Mouse (Mus musculus): Measurements from ENCODE around the gene Defb21.

Defb21 gene

DNA sequence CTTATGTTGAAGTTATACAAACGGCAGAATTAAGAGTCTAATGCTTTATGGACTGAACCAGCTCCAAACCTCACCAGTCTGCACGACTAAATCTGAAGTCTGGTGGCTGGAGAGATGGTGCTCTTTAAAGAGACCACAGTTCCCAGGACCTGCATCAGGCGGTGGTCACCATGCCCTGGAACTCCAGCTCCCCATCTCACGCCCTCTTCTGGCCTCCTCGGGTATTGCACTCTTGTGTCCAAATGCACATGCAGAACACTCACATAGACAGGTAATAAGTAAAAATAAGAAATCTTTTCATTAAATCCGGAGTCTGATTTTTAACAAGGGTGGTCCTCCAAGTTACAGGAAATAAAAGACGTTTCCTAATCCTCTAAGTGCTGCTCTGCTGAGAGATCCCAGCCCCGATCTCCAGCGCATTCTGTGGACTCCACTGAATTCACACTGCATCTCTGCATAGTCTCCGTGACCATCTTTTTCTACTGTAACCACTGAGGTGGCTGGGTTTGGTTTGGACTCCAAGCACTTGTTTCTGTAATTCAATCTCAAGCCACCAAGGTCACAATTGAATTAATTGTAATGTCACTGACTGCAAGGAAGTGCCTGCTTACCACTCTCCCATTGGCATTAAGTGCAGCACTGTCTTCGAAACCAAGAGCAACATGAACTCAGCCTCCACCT lies at the start of gene Defb21:
TSS of gene Defb21 (plus strand) at position 631 of the 681 bp plus-strand sequence.
- no peak for DNase-seq (ENCODE audit: low spot score)

- DNase-seq (ENCODE audit: low spot score): no peak
These were observed 32.4 kb upstream of the Defb21 start, which contains the start of gene Defb29 for GRCm38 (mm10) chr2:152539944-152540710. TSS of gene Defb29 (minus strand) at chr2:152540098.

GRCm38 (mm10) chr2:152541979-152542378 lies 30.6 kb upstream of the Defb21 start:
- DNase-seq (ENCODE audit: low spot score): no peak

- DNase-seq (ENCODE audit: low spot score): no peak
These were observed 29.6 kb upstream of the Defb21 start for GRCm38 (mm10) chr2:152542897-152543296.

GRCm38 (mm10) chr2:152543478-152543877 lies 29.1 kb upstream of the Defb21 start:
- DNase-seq (ENCODE audit: low spot score): no peak

DNA sequence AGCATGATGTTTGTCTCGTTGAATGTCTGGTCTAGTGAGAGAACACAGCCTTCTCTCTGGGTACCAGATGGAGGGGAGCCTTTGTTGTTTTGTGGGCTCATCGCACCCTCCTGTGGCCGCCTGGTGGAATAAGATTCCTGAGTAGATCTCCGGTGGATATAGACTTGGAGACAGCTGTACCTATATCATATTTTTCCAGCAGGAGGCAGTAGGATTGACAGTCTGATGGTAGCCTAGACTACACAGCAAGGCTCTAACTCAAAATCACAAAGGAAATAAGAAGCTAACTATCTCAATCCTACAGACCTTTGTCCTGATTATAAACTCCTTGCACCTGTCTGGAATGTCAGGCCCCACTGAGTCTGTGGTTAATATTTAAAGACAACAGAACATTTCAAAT lies 27.9 kb upstream of the Defb21 start:
- peak; percentile 41 for DNase-seq (ENCODE audit: low spot score)

GRCm38 (mm10) chr2:152548124-152548523 lies 24.4 kb upstream of the Defb21 start:
- no peak for DNase-seq (ENCODE audit: low spot score)

DNA sequence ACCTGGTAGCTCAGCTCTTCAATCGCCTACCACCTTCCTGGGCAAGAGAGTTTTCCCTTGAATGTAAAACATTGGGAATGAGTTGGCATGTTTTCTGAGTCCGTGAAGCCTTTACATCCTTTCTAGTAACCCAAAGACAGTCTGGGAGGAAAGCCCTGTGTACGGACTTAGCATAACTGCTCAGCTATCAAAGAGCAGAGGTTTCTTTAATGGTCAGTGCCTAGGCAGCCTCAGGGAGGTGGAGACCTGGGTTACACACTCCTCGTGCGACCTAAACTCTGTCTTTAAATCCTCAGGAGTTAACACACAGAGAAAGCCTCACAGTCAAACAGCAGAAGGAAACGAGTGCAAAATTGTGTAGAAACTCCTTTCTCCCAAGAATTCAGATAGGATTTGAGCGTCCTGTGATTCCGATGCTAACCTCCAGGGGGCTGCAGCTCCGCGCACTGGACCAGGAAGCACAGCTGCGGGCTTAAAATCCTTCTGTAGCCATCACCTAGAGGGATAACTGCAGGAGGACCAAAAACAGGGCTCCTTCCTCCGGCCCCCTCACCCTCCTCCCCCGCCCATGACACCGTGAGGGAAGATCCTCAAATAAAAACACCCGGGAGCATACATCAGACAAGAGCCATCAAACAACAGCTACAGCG lies 18.6 kb upstream of the Defb21 start:
- peak; percentile 48 for DNase-seq (ENCODE audit: low spot score)

DNA sequence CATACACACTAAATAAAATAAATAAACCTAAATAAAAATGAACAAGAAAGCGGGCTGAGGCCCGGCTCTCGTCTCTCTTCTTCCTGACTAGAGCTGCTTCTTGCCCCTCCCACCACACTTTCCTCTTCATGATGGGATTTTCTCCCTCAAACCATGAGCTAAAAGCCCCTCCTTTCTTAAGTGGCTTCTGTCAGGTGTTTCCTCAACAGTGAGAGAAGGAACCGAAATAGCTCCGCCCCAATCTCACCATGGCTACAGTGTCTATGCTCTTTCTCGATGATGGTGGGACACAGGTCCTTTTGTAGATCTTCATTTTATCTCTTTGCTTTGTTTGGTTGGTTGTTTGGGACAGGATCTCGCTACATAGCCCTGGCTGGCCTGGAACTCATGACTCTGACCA lies 15.9 kb upstream of the Defb21 start:
- no peak for DNase-seq (ENCODE audit: low spot score)

DNA sequence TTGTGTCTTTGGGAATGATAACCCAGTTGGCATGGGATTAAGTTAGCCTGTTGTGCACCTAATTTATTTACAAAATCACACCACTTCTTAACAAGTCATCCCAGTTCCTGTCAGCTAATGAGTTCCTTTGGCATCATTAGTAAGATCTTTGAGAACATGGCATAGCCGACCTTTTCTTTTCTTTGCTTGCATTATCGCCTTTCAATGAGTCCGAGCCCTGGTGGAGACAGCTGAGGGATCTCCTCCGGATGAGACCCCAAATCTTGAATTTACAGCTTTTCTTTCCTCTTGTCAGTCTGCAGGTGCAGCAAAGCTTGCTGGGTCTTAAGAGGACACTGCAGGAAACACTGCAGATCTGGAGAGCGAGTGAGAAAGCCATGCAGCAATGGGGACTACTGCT lies 3.5 kb upstream of the Defb21 start, which contains the start of gene Gm17416:
TSS of gene Gm17416 (plus strand) at position 301 of the 400 bp plus-strand sequence.
- no peak for DNase-seq (ENCODE audit: low spot score)

GRCm38 (mm10) chr2:152569881-152570280 lies 2.7 kb upstream of the Defb21 start:
- no peak for DNase-seq (ENCODE audit: low spot score)

DNA sequence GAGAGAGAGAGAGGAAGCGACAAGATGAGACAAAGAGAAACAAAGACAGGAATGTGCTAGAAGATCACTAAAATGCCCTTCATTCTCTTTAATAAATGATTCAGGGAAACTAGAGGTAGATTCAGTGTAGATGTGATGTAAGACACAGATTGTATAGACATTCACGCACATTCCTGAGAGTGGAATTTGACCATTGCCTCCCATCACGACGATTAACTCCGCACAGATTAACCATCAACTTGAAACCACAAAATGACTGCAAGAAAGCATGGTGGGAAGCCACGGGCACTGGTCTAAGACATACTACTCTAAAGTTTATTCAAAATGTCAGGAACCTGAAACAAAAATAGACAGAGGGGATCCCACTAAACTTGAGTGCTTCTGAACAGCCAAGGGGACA lies 2.2 kb upstream of the Defb21 start:
- DNase-seq (ENCODE audit: low spot score): no peak

- no peak for DNase-seq (ENCODE audit: low spot score)
These were observed 940 bp downstream of the Defb21 start for GRCm38 (mm10) chr2:152573484-152573883.

DNA sequence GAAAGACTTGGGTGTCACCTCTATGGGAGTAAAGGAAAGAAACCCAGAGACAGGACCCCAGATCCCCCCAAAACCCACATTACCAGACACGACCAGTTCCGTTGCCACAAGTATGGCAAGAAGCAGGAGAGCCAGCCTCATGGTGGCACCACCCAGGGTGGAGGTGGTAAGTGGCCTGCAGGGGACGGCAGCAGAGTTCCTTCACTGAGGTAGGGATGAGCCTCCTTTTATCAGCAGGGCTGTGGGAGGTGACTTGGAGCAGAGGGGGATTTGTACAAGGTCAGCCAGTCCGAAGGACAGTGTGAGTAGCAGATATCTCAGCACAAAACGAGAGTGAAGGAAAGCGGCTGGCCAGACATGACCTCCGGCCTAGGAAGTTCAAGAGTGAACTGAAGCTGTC lies 7.6 kb downstream of the Defb21 start, which contains the start of gene Defb19:
TSS of gene Defb19 (minus strand) at position 206 of the 400 bp plus-strand sequence.
- DNase-seq (ENCODE audit: low spot score): no peak

GRCm38 (mm10) chr2:152580612-152581011 lies 8.1 kb downstream of the Defb21 start:
- no peak for DNase-seq (ENCODE audit: low spot score)

DNA sequence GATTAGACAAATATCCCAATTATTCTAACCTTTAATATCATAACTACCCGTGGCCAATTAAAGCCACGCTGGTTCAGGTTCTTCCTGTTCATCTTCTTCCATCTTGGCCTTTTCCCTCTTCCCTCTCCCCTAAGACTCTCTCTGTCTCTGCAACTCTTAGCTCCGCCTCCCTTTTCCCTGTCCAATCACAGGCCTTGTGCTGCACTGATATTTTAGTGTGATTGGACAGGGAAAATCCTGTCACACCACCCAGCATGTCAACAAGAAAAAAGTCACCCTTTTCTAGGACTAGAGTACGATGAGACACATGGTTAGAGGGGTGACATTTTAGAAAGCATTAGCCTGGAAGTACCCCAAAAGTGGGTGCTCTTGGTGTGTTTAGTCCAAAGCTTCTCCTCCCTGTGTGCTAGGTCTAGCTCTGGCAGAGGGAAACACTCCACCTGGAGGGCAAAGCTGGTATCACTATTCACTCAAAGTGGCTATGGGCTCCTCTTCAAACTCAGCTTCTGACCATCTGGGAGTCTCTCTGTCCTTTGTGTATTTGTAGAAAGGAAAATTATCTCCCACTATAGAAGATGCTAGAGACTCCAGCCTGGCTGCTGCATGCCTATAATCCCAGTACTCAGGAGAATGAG lies 14.5 kb downstream of the Defb21 start:
- DNase-seq (ENCODE audit: low spot score): no peak

- no peak for DNase-seq (ENCODE audit: low spot score)
These were observed 15.9 kb downstream of the Defb21 start for GRCm38 (mm10) chr2:152588450-152588849.

DNA sequence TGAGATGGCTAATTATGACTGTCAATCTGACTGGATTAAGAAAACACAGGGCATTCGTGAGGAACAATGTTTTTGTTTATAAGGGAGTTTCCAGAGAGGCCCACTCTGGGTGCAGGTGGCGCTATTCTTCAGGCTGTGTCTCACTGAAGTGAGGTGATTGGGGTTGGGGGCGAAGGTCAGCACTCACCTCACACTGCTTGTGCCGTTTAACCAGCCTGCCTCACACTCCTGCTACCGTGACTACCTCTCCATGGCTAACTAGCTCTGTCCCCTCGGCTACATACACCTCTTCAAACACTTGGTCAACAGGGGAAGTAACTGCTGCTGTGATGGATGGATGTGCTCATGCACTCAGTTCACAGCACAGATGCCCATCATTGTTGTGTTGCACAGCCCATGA lies 16.5 kb downstream of the Defb21 start:
- no peak for DNase-seq (ENCODE audit: low spot score)

GRCm38 (mm10) chr2:152599299-152599698 lies 26.8 kb downstream of the Defb21 start, which contains the start of gene Defb45:
TSS of gene Defb45 (minus strand) at chr2:152599399.
- no peak for DNase-seq (ENCODE audit: low spot score)

DNA sequence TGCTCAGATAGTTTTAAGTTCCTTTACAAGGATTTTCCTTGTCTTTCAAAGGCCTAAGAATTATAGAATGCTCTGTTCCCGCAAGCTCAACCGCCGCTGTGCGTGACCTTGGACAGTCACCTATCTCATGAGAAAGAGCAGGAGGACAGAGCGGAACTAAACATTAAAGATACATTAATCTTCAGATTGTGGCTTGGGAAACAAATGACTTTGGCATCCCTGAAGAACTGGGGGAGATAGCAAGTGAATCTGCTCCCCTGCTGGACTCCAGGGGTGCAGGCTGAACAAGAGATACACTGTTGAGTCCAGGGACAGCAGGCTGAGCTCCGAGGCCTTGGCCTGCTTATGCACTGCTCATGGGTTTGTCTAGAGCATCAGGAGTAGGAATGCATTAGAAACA lies 27.5 kb downstream of the Defb21 start:
- DNase-seq (ENCODE audit: low spot score): no peak

- no peak for DNase-seq (ENCODE audit: low spot score)
These were observed 28.9 kb downstream of the Defb21 start for GRCm38 (mm10) chr2:152601275-152601960.

DNA sequence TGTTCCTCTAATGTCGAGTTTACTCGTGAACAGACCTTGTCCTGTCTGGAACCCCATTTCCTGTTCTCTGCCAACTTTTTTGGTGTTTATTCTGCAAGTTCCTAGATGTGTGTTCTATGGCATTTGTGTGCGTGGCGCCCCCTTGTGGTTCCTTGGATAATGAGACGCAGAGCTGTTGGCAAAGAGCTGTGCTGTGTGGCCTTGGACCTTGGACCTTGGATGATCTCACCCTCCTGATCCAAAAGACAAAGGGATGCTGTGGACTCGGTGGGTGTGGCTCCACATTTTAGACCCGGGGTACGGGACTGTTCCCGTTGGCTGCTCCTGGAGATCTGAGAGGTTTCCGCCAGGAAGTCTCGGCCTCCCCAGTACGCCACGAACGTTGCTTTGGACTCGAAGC lies 31.5 kb downstream of the Defb21 start, which contains the start of gene Defb36:
TSS of gene Defb36 (plus strand) at position 271 of the 400 bp plus-strand sequence.
- DNase-seq (ENCODE audit: low spot score): no peak
